Mouse (Mus musculus) embryonic fibroblast, embryonic 13.5 days (primary cell): ENCODE results near the gene Insl3. TPM values are rescaled to one million over a fixed set of nuclear protein-coding genes. Genes with fewer than 3 reads are reported as not detected.
"Not testable (repeated sequence)": the region's sequence is repeated elsewhere in the genome, so short reads cannot be mapped to it uniquely, and the experiment has no call there.

ENCODE experiments used
- H3K27ac ChIP-seq: 2 replicates; pipeline ENCODE4 v1.5.1; 2012; ENCODE audit warnings: low read length, control low read depth, inconsistent platforms; ENCODE audit not compliant: insufficient read depth
- H3K4me1 ChIP-seq: 2 replicates; pipeline ENCODE4 v1.6.1; 2011; ENCODE audit warnings: low read length; ENCODE audit not compliant: control insufficient read depth, insufficient read depth
- H3K4me3 ChIP-seq: 2 replicates; pipeline ENCODE4 v1.5.1; 2011; ENCODE audit warnings: mild to moderate bottlenecking, control low read depth, low read length; ENCODE audit not compliant: insufficient read depth
- CTCF ChIP-seq: IDR thresholded peaks from 2 replicates; pipeline ENCODE4 v1.5.1; 2011; ENCODE audit warnings: mild to moderate bottlenecking, control low read depth, low read length, moderate library complexity, borderline replicate concordance; ENCODE audit not compliant: insufficient read depth
- POLR2A ChIP-seq: IDR thresholded peaks from 2 replicates; pipeline ENCODE4 v1.6.1; 2011; ENCODE audit warnings: low read depth, mild to moderate bottlenecking, control low read depth, low read length, moderate library complexity
- polyA plus RNA-seq: library from polyadenylated mRNA; stranded (reverse); fragments of >200 nt; gene quantifications from 2 replicates; pipeline ENCODE4 v1.2.4, GENCODE M21; 2011; ENCODE audit warnings: low read depth; ENCODE audit not compliant: missing spikeins, insufficient read length

The Insl3 gene
- polyA plus RNA-seq, 1 experiment = 1.4 TPM

GRCm38 (mm10) chr8:71719218-71719617 lies 30.2 kb downstream of the Insl3 start:
- H3K27ac ChIP-seq = no peak overlapping the region
- no peak overlapping the region for H3K4me3 ChIP-seq
- TF ChIP-seq CTCF (no peak), POLR2A (no peak)
- H3K4me1 ChIP-seq = no peaks in the 10 kb centered on the region

DNA sequence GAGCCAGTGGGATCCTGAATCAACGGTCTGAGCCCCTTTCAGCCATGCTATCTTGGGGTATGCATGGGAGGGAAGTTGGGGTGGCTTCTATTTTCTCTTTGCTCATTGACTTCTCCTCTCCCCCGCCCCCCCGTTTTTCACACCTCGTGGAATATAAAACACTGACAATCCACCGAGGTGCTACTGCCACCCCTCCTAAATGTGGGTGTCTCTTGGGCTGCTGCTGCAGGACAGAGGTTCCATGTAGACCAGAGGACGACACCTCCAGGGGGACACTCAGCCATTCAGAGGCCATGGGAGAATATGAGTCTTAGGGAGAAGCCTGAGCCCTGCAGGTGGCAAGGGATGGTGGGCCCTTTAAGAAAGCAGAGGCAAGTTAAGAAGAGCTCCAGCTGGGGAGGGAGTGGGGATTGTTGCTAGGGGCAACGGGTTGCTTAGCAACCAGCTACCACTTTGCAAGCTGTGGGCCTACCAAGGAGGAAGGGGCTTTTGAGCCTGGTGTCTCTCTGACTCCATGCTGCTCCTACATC lies 31.0 kb downstream of the Insl3 start:
- no peak for TF ChIP-seq CTCF
- no peak for TF ChIP-seq POLR2A
- Histone ChIP-seq H3K4me3 (no peak overlapping the region), H3K4me1 (no peaks in the 10 kb centered on the region), H3K27ac (no peak overlapping the region)

- H3K27ac ChIP-seq = no peak overlapping the region
- no peaks in the 10 kb centered on the region for H3K4me1 ChIP-seq
- TF ChIP-seq POLR2A (no peak), CTCF (no peak)
- no peak overlapping the region for H3K4me3 ChIP-seq
Measured at GRCm38 (mm10) chr8:71723047-71723551, 34.1 kb downstream of the Insl3 start.

DNA sequence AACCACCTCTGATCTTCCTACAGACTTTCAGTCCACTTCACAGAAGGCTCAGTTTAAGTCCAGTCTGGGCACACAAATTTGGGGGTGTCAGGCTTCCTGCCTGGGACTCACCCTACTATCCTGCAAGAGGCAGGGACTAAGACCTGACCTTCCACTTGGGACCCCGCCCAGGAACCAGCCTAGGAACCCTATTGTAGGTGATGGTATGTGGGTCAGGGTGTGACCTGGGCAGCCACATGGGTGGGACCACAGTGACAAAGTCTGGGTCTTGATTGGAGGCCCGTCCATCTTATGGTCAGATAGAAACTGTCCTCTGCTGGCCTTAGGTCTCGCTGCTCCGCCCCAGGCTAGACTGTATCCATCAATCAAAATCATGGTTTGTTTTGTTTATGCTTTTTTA lies 35.4 kb downstream of the Insl3 start:
- Histone ChIP-seq H3K27ac (no peak overlapping the region), H3K4me3 (no peak overlapping the region), H3K4me1 (no peaks in the 10 kb centered on the region)
- TF ChIP-seq CTCF (no peak), POLR2A (no peak)

- no peak within 1 kb of the TSS for H3K27ac ChIP-seq
- H3K4me1 ChIP-seq = no peaks in the 10 kb centered on the region
- H3K4me3 ChIP-seq = peak within 1 kb of the TSS; percentile 27
- no peak for TF ChIP-seq POLR2A
- TF ChIP-seq CTCF = no peak
Measured at GRCm38 (mm10) chr8:71725122-71725924, 36.3 kb downstream of the Insl3 start, which contains the start of gene Fcho1. Fcho1 (minus strand) TSS chr8:71725716.

DNA sequence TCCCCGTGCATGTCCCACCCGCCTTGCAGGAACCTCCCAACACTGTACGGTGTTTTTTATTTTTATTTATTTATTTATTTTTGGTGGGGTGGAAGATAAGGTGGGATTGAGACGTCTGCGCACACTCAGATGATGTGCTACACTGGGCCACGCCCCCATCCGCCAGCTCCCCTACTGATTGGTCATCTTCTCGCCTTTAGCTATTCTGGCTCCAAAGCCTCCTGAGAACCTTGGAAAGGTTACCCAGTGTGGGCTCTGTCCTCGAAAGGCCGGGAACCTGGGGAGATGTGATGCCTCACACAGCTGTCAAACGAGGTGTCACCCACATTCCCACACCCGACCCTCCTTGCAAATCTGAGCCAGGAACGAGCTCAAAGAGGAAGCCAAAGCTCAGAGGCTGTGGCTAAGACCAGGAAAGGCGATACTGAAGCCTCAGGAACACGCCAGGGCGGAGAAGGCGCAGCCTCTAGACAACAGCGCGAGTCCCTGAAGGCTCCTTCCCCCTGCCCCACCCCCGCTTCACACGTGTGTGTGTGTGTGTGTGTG lies 39.3 kb downstream of the Insl3 start:
- Histone ChIP-seq H3K4me3 (peak overlapping the region; percentile 18), H3K27ac (no peak overlapping the region), H3K4me1 (no peaks in the 10 kb centered on the region)
- no peak for TF ChIP-seq POLR2A
- no peak for TF ChIP-seq CTCF

GRCm38 (mm10) chr8:71728826-71729620 lies 40.0 kb downstream of the Insl3 start:
- no peak overlapping the region for H3K27ac ChIP-seq
- peak overlapping the region; percentile 18 for H3K4me3 ChIP-seq
- no peaks in the 10 kb centered on the region for H3K4me1 ChIP-seq
- TF ChIP-seq POLR2A (no peak), CTCF (no peak)

DNA sequence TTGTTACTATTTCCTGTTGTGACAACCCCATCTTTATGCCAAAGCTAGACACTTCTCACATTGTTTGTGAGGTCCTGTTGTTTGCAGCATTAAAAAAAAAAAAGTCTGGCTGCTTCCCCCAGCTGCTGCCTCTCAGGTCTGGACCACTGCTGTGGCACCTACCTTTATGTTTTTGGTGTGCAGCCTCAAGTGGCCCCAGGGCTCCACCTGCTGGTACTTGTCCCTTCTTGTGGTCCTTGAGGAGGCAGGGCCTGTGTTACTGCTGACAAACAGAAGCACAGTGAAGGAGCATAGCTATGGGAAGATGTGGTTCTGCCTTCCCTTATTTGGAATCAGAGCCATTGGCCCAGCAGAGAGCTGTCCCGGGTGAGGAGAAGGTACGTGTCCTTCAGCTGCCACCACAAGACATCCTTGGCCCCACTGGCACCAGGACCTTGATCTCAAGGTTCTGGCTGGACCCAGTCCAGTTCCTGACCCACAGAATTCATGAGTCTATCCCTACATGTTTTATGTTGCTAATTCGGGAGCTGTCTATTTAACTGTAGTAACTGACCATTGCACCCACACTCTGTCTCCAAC lies 42.7 kb downstream of the Insl3 start:
- H3K4me1 ChIP-seq = no peaks in the 10 kb centered on the region
- H3K27ac ChIP-seq = no peak overlapping the region
- H3K4me3 ChIP-seq = no peak overlapping the region
- TF ChIP-seq CTCF = peak; percentile 45; the same call in 1 of the 2 replicates
- no peak for TF ChIP-seq POLR2A

- not testable (repeated sequence) for H3K4me3 ChIP-seq, H3K27ac ChIP-seq, H3K4me1 ChIP-seq
Measured at GRCm38 (mm10) chr8:71738316-71738715, 49.3 kb downstream of the Insl3 start.

Other genes starting within 250 kb of the Insl3 start
- gene Abhd8, start 225.6 kb upstream of the Insl3 start, polyA plus RNA-seq = 19.4 and 20.9 TPM in 2 replicates
- gene Mrpl34, start 224.3 kb upstream of the Insl3 start, polyA plus RNA-seq = 36.9 and 50.5 TPM in 2 replicates
- gene Dda1, start 220.0 kb upstream of the Insl3 start, polyA plus RNA-seq = 63.1 and 70.4 TPM in 2 replicates
- 15.4 and 15.6 TPM in 2 replicates for gene Ano8, start 203.3 kb upstream of the Insl3 start, polyA plus RNA-seq
- 10.5 and 12.5 TPM in 2 replicates for gene Gtpbp3, start 201.1 kb upstream of the Insl3 start, polyA plus RNA-seq
- 0.33 and 0.44 TPM in 2 replicates for gene Plvap, start 177.5 kb upstream of the Insl3 start, polyA plus RNA-seq
- not detected in 2 replicates for gene Ccdc194, start 163.5 kb upstream of the Insl3 start, polyA plus RNA-seq
- 102 and 107 TPM in 2 replicates for gene Bst2, start 151.8 kb upstream of the Insl3 start, polyA plus RNA-seq
- gene Mvb12a, start 146.3 kb upstream of the Insl3 start, polyA plus RNA-seq = 38.3 and 39.4 TPM in 2 replicates
- 0.32 TPM in 1 of 2 replicates, not detected in the other for gene Tmem221, start 130.3 kb upstream of the Insl3 start, polyA plus RNA-seq
- not detected in 2 replicates for gene Nxnl1, start 122.6 kb upstream of the Insl3 start, polyA plus RNA-seq
- 13.7 and 17.7 TPM in 2 replicates for gene Slc27a1, start 120.3 kb upstream of the Insl3 start, polyA plus RNA-seq
- gene Pgls, start 97.0 kb upstream of the Insl3 start, polyA plus RNA-seq = 86.0 and 99.4 TPM in 2 replicates
- 1.8 and 3.0 TPM in 2 replicates for gene Fam129c, start 91.6 kb upstream of the Insl3 start, polyA plus RNA-seq
- gene Colgalt1, start 78.2 kb upstream of the Insl3 start, polyA plus RNA-seq = 147 and 163 TPM in 2 replicates
- 1.9 and 2.6 TPM in 2 replicates for gene Unc13a, start 17.5 kb upstream of the Insl3 start, polyA plus RNA-seq
- 5.0 and 6.1 TPM in 2 replicates for gene Jak3, start 12.9 kb upstream of the Insl3 start, polyA plus RNA-seq
- 0.67 and 1.1 TPM in 2 replicates for gene B3gnt3, start 12.6 kb downstream of the Insl3 start, polyA plus RNA-seq
- gene Fcho1, start 36.5 kb downstream of the Insl3 start, polyA plus RNA-seq = not detected in 2 replicates
- 6.3 and 7.0 TPM in 2 replicates for gene Zfp709, start 192.8 kb downstream of the Insl3 start, polyA plus RNA-seq
- gene Zfp882, start 219.4 kb downstream of the Insl3 start, polyA plus RNA-seq = 2.8 and 5.0 TPM in 2 replicates
- 25.2 and 26.4 TPM in 2 replicates for gene Zfp617, start 219.4 kb downstream of the Insl3 start, polyA plus RNA-seq